Mouse (Mus musculus) embryonic facial prominence, embryonic 13.5 days (tissue): ENCODE results near the gene Traip. TPM values are rescaled to one million over a fixed set of nuclear protein-coding genes. Genes with fewer than 3 reads are reported as not detected.

Source experiments
- ATAC-seq: fragments of 200-750 bp; cut with Nextera tagmentation; 2 replicates; pipeline ENCODE4 v1.8.0; 2017; ENCODE audit warnings: low read depth; ENCODE audit not compliant: insufficient number of reproducible peaks, insufficient read depth, low FRiP score, low TSS enrichment
- H3K27ac ChIP-seq: fragments of 300-500 bp; sonication (generic); 2 replicates; pipeline ENCODE4 v1.5.1; 2015; ENCODE audit warnings: moderate library complexity, mild to moderate bottlenecking, inconsistent platforms
- H3K27me3 ChIP-seq: fragments of 300-500 bp; sonication (generic); 2 replicates; pipeline ENCODE4 v1.6.1; 2015; ENCODE audit warnings: mild to moderate bottlenecking, inconsistent platforms
- H3K36me3 ChIP-seq: fragments of 300-500 bp; sonication (generic); 2 replicates; pipeline ENCODE4 v1.6.1; 2015; ENCODE audit warnings: mild to moderate bottlenecking, inconsistent platforms
- H3K4me1 ChIP-seq: fragments of 300-500 bp; sonication (generic); 2 replicates; pipeline ENCODE4 v1.6.1; 2015; ENCODE audit warnings: inconsistent platforms
- H3K4me2 ChIP-seq: fragments of 300-500 bp; sonication (generic); 2 replicates; pipeline ENCODE4 v1.6.1; 2015; ENCODE audit warnings: moderate library complexity, mild to moderate bottlenecking, inconsistent platforms
- H3K4me3 ChIP-seq: fragments of 300-500 bp; sonication (generic); 2 replicates; pipeline ENCODE4 v1.5.1; 2015; ENCODE audit warnings: mild to moderate bottlenecking, inconsistent platforms
- H3K9ac ChIP-seq: fragments of 300-500 bp; sonication (generic); 2 replicates; pipeline ENCODE4 v1.6.1; 2015; ENCODE audit warnings: mild to moderate bottlenecking, inconsistent platforms
- H3K9me3 ChIP-seq: fragments of 300-500 bp; sonication (generic); 2 replicates; pipeline ENCODE4 v1.6.1; 2016; ENCODE audit warnings: inconsistent platforms
- WGBS: fragments of 180-500 bp; shearing (Covaris S2); methylation state at CpG from one replicate; pipeline ENCODE4 v1.1.7; 2015; ENCODE audit warnings: mixed read lengths; 5-methylcytosine and 5-hydroxymethylcytosine counted together
- polyA plus RNA-seq: library from polyadenylated mRNA; unstranded; fragments of >200 nt; fragmentation: Nextera tagmentation; extraction: Ambion mirVana; gene quantifications from 2 replicates; pipeline ENCODE4 v1.2.1, GENCODE M21; 2015

Traip gene
- polyA plus RNA-seq, 1 experiment from 2014 or later = 29.0 TPM

DNA sequence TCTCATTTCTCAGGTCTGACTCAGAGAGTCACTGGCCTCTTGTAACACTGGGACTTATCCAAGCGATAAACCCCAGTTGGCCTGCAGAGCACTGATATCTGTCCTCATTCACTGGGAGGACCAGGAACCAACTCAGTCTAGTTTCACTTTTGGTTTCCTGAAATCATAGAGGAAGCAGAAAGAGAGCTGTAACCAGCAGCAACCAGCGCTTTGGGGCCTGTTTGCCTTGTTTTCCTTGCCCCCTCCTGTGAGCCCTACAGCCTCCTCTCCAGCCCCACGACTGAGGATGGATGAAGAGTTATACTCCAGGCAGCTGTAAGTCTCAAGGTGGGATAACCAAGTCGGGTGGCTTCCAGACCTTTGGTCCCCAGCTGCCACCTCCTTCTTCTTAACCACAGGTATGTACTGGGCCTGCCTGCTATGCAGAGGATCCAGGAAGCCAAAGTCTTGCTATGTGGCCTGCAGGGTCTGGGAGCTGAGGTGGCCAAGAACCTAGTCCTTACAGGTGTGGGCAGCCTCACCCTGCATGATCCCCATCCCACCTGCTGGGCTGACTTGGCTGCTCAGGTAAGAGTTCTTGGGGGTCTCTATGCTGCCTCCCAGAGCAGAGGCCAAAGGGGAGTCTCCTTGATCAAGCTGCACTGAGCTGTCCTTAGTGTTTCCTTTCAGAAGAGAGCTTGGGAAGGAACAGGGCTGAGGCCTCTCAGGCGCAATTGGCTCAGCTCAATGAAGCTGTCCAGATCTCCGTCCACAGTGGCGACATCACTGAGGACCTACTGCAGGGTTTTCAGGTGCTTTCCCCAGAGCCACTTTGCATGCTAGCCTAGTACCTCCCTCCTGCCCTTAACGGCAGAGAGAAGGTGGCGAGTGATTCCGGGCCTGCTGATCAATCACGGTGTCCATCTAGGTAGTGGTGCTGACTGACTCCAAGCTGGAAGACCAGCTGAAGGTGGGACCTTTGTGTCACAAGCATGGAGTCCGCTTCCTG, 25.8 kb downstream of the Traip start, which contains the start of gene Uba7:
Gene Uba7 (plus strand): TSS at position 107 of the 988 bp plus-strand sequence.
- Histone ChIP-seq H3K9ac (peak within 1 kb of the TSS; percentile 40; the same call in 1 of the 2 replicates), H3K27ac (0 out of 2 replicates have a peak within 1 kb of the TSS, but pooled peaks have one; percentile 39), H3K27me3 (no peaks in the 10 kb centered on the region), H3K4me2 (no peak within 1 kb of the TSS), H3K4me3 (no peak within 1 kb of the TSS; the same call in 1 of the 2 replicates), H3K9me3 (no peaks in the 10 kb centered on the region), H3K36me3 (peaks cover 24% of the 10 kb centered on the region), H3K4me1 (peaks cover 17% of the 10 kb centered on the region)
- 73% methylated on average over 12 of the region's 12 CpGs for WGBS
- no peak for ATAC-seq

DNA sequence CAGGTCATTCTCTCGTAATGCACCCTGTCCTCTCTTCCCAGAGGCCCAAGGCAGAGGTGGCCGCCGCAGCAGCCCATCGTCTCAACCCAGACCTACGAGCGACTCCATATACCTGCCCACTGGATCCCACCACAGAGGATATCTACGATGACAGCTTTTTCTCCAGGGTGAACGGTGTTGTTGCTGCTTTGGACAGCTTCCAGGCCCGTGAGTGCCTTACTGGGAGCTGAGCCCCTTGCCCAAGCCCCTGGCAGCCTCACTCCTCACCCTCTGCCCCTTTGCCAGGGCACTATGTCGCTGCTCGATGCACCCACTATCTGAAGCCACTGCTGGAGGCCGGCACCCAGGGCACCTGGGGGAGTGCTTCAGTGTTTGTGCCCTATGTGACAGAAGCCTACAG, 28.9 kb downstream of the Traip start:
- H3K9ac ChIP-seq = no peak overlapping the region
- no peaks in the 10 kb centered on the region for H3K27me3 ChIP-seq
- H3K4me3 ChIP-seq = no peak overlapping the region

DNA sequence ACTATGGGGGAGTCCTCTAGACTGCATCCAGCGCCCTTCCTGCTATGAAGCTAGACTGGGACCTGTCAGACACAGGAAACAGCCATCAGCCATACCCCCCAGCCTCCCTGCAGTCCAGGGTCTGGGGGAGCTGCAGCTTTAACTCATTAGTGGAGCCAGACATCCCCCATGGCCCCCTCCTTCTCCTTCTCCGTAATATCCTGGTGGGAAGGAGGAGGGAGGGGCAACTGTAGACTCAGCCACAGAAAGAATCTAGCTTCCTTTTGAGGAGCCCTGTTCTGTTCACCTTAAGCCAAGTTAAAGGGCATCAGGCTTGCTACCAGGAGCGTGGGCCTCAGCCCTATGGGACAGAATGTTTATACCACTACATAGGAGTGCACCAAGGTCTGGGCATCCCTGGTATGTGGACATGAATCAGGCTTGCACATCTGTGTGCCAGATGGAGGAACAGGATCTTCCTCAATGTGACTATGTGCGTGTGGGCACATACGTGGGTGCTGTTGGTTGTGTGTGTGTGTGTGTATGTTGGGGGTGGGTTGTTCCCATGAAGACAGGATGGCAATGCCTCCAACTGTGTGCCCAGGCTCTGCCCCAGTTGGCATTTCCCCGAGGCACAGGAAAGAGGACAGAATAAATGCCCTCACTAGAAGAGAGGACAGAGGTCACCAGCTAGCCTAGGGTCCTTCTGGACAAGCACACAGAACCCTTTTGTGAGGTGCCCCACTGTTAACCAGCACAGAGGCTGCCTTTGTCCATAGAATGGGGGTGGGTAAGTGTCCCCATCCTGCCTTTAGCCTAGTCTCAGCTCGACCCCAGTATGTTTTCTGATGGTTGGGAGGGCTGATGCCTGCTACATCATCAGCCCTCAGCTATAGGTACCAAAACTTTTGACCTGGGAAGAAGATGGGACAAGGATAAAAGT, 32.0 kb downstream of the Traip start:
- 18% methylated on average over 7 of the region's 7 CpGs for WGBS
- peak; percentile 46 for ATAC-seq
- Histone ChIP-seq H3K36me3 (no peaks in the 10 kb centered on the region), H3K27ac (peak overlapping the region; percentile 100), H3K27me3 (no peaks in the 10 kb centered on the region), H3K9me3 (no peaks in the 10 kb centered on the region), H3K9ac (peak overlapping the region; percentile 90), H3K4me3 (peak overlapping the region; percentile 80), H3K4me1 (peaks cover 61% of the 10 kb centered on the region), H3K4me2 (peak overlapping the region; percentile 89)

More for the DNA sequence above, 28.9 kb downstream of the Traip start:
- H3K4me2 ChIP-seq = no peak overlapping the region
- ATAC-seq = no peak
- 90% methylated on average over 12 of the region's 12 CpGs for WGBS
- H3K27ac ChIP-seq = no peak overlapping the region
- no peaks in the 10 kb centered on the region for H3K9me3 ChIP-seq
- no peaks in the 10 kb centered on the region for H3K36me3 ChIP-seq
- peaks cover 48% of the 10 kb centered on the region for H3K4me1 ChIP-seq

GRCm38 (mm10) chr9:107982681-107983346, 32.9 kb downstream of the Traip start, which contains the start of gene Gm20661:
Gm20661 (plus strand) TSS chr9:107983058.
- no peaks in the 10 kb centered on the region for H3K27me3 ChIP-seq
- no peaks in the 10 kb centered on the region for H3K36me3 ChIP-seq
- peak within 1 kb of the TSS; percentile 89 for H3K4me2 ChIP-seq
- peak within 1 kb of the TSS; percentile 100 for H3K27ac ChIP-seq
- H3K4me3 ChIP-seq = peak within 1 kb of the TSS; percentile 80
- no peaks in the 10 kb centered on the region for H3K9me3 ChIP-seq
- 13% methylated on average over 14 of the region's 14 CpGs for WGBS
- peak within 1 kb of the TSS; percentile 90 for H3K9ac ChIP-seq
- H3K4me1 ChIP-seq = peaks cover 62% of the 10 kb centered on the region
- peak; percentile 66 for ATAC-seq

- 10% methylated on average over 4 of the region's 4 CpGs for WGBS
- peak overlapping the region; percentile 80 for H3K4me3 ChIP-seq
- no peaks in the 10 kb centered on the region for H3K36me3 ChIP-seq
- no peaks in the 10 kb centered on the region for H3K9me3 ChIP-seq
- peak overlapping the region; percentile 90 for H3K9ac ChIP-seq
- H3K27me3 ChIP-seq = no peaks in the 10 kb centered on the region
- H3K4me1 ChIP-seq = peaks cover 64% of the 10 kb centered on the region
- H3K4me2 ChIP-seq = peak overlapping the region; percentile 89
- peak overlapping the region; percentile 100 for H3K27ac ChIP-seq
- peak; percentile 43; the same call in 1 of the 2 replicates for ATAC-seq
These were observed 33.5 kb downstream of the Traip start for GRCm38 (mm10) chr9:107983421-107983890.

- no peaks in the 10 kb centered on the region for H3K9me3 ChIP-seq
- peak overlapping the region; percentile 89 for H3K4me2 ChIP-seq
- WGBS = 26% methylated on average over 19 of the region's 19 CpGs
- H3K27ac ChIP-seq = peak overlapping the region; percentile 100
- H3K9ac ChIP-seq = peak overlapping the region; percentile 90
- H3K4me1 ChIP-seq = peaks cover 64% of the 10 kb centered on the region
- H3K36me3 ChIP-seq = no peaks in the 10 kb centered on the region
- H3K27me3 ChIP-seq = no peaks in the 10 kb centered on the region
- peak overlapping the region; percentile 80 for H3K4me3 ChIP-seq
- ATAC-seq = no peak
These were observed 34.3 kb downstream of the Traip start for GRCm38 (mm10) chr9:107984052-107984753.

GRCm38 (mm10) chr9:107984754-107985055, 34.8 kb downstream of the Traip start:
- H3K4me1 ChIP-seq = peaks cover 64% of the 10 kb centered on the region

GRCm38 (mm10) chr9:107985131-107986119, 35.5 kb downstream of the Traip start, which contains the start of gene Inka1:
Inka1 (minus strand) TSS chr9:107985879.
- under 1% methylated on average over 58 of the region's 58 CpGs for WGBS
- H3K36me3 ChIP-seq = no peaks in the 10 kb centered on the region
- peaks cover 59% of the 10 kb centered on the region for H3K4me1 ChIP-seq

More at GRCm38 (mm10) chr9:107984754-107985055, 34.8 kb downstream of the Traip start:
- Histone ChIP-seq H3K4me3 (peak overlapping the region; percentile 80), H3K36me3 (no peaks in the 10 kb centered on the region), H3K27me3 (no peaks in the 10 kb centered on the region), H3K27ac (peak overlapping the region; percentile 100), H3K9ac (peak overlapping the region; percentile 90), H3K9me3 (no peaks in the 10 kb centered on the region), H3K4me2 (peak overlapping the region; percentile 89)
- WGBS = 24% methylated on average over 9 of the region's 9 CpGs
- no peak for ATAC-seq

DNA sequence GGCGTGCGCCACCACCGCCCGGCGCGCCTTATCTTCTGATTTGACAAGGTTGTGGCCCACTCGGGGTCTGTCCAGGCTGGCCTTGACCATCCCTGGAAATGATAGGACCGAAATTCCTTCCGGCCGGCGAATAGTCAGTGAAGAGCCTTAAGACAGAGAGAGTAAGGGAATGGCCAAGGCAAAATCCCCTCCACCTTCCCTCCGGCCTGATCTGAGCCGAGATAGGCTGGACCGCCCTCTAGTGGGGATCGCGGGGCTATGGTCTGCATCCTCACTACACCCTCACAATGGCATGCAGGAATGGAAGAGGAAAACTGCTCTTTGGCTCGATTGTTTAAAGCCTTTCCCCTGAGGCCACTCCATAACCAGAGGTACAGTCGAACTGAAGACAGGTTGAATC, 36.4 kb downstream of the Traip start:
- ATAC-seq = no peak
- Histone ChIP-seq H3K27ac (peak overlapping the region; percentile 100), H3K36me3 (no peaks in the 10 kb centered on the region), H3K27me3 (no peaks in the 10 kb centered on the region), H3K4me2 (peak overlapping the region; percentile 89), H3K4me3 (peak overlapping the region; percentile 80), H3K9ac (peak overlapping the region; percentile 90; the same call in 1 of the 2 replicates), H3K4me1 (peaks cover 49% of the 10 kb centered on the region), H3K9me3 (no peaks in the 10 kb centered on the region)
- 3% methylated on average over 18 of the region's 18 CpGs for WGBS

More at GRCm38 (mm10) chr9:107985131-107986119, 35.5 kb downstream of the Traip start, which contains the start of gene Inka1:
- peak within 1 kb of the TSS; percentile 80 for H3K4me3 ChIP-seq
- H3K9me3 ChIP-seq = no peaks in the 10 kb centered on the region
- H3K9ac ChIP-seq = peak within 1 kb of the TSS; percentile 90
- no peaks in the 10 kb centered on the region for H3K27me3 ChIP-seq
- ATAC-seq = peak; percentile 71
- H3K4me2 ChIP-seq = peak within 1 kb of the TSS; percentile 89
- peak within 1 kb of the TSS; percentile 100 for H3K27ac ChIP-seq
